Mouse (Mus musculus) midbrain, embryonic 16.5 days (tissue): ENCODE data around the gene Tmbim6. TPM values are rescaled to one million over a fixed set of nuclear protein-coding genes. Genes with fewer than 3 reads are reported as not detected.

ENCODE experiments used
- ATAC-seq: fragments of 200-750 bp; cut with Nextera tagmentation; 2 replicates; pipeline ENCODE4 v1.8.0; 2017; ENCODE audit warnings: moderate TSS enrichment
- H3K27ac ChIP-seq: fragments of 300-500 bp; sonication (generic); 2 replicates; pipeline ENCODE4 v1.5.1; 2014; ENCODE audit warnings: mild to moderate bottlenecking, low read length, mixed read lengths
- H3K27me3 ChIP-seq: fragments of 300-500 bp; sonication (generic); 2 replicates; pipeline ENCODE4 v1.6.1; 2014; ENCODE audit warnings: low read depth, low read length, mixed read lengths; ENCODE audit not compliant: control insufficient read depth, insufficient read depth
- H3K36me3 ChIP-seq: fragments of 300-500 bp; sonication (generic); 2 replicates; pipeline ENCODE4 v1.6.1; 2014; ENCODE audit warnings: mild to moderate bottlenecking, low read length, moderate library complexity, mixed read lengths; ENCODE audit not compliant: control insufficient read depth, insufficient read depth
- H3K4me1 ChIP-seq: fragments of 300-500 bp; sonication (generic); 2 replicates; pipeline ENCODE4 v1.6.1; 2014; ENCODE audit warnings: mild to moderate bottlenecking, low read length, mixed read lengths; ENCODE audit not compliant: control insufficient read depth, insufficient read depth
- H3K4me2 ChIP-seq: fragments of 300-500 bp; sonication (generic); 2 replicates; pipeline ENCODE4 v1.6.1; 2014; ENCODE audit warnings: mild to moderate bottlenecking, low read length, mixed read lengths
- H3K4me3 ChIP-seq: fragments of 300-500 bp; sonication (generic); 2 replicates; pipeline ENCODE4 v1.5.1; 2014; ENCODE audit warnings: low read depth, mild to moderate bottlenecking, low read length, moderate library complexity, mixed read lengths
- H3K9ac ChIP-seq: fragments of 300-500 bp; sonication (generic); 2 replicates; pipeline ENCODE4 v1.6.1; 2014; ENCODE audit warnings: low read depth, low read length, mixed read lengths
- H3K9me3 ChIP-seq: fragments of 300-500 bp; sonication (generic); replicated peaks from 2 replicates; pipeline ENCODE4 v1.6.1; 2014; ENCODE audit warnings: mild to moderate bottlenecking, low read length, mixed read lengths; ENCODE audit not compliant: control insufficient read depth, poor library complexity, severe bottlenecking
- WGBS: fragments of 180-500 bp; shearing (Covaris S2); extraction: QIAGEN DNeasy Blood & Tissue Kit; methylation state at CpG from one replicate; pipeline ENCODE4 v1.1.7; 2014; 5-methylcytosine and 5-hydroxymethylcytosine counted together
- polyA plus RNA-seq: library from polyadenylated mRNA; unstranded; fragments of >200 nt; fragmentation: Nextera tagmentation; extraction: Ambion mirVana; gene quantifications from 2 replicates; pipeline ENCODE4 v1.2.1, GENCODE M21; 2015

Tmbim6 gene
- polyA plus RNA-seq, 1 experiment from 2014 or later = 310 TPM

- Histone ChIP-seq H3K4me1 (peaks cover 2% of the 10 kb centered on the region; the same call in 1 of the 2 replicates), H3K4me2 (no peak overlapping the region), H3K27me3 (no peaks in the 10 kb centered on the region), H3K36me3 (peaks cover 12% of the 10 kb centered on the region; the same call in 1 of the 2 replicates), H3K9me3 (no peaks in the 10 kb centered on the region), H3K9ac (no peak overlapping the region), H3K27ac (no peak overlapping the region), H3K4me3 (no peak overlapping the region)
- WGBS = 82% methylated on average over 8 of the region's 8 CpGs
- no peak for ATAC-seq
These were observed 39.3 kb downstream of the Tmbim6 start for GRCm38 (mm10) chr15:99431967-99432366.

- H3K36me3 ChIP-seq = peaks cover 5% of the 10 kb centered on the region; the same call in 1 of the 2 replicates
- no peak overlapping the region for H3K9ac ChIP-seq
- WGBS = 90% methylated on average over 16 of the region's 16 CpGs
- H3K27ac ChIP-seq = no peak overlapping the region
- H3K9me3 ChIP-seq = no peaks in the 10 kb centered on the region
- no peak overlapping the region for H3K4me3 ChIP-seq
- H3K27me3 ChIP-seq = no peaks in the 10 kb centered on the region
- no peak for ATAC-seq
- no peak overlapping the region for H3K4me2 ChIP-seq
- peaks cover 2% of the 10 kb centered on the region; the same call in 1 of the 2 replicates for H3K4me1 ChIP-seq
These were observed 40.5 kb downstream of the Tmbim6 start for GRCm38 (mm10) chr15:99433081-99433718.

GRCm38 (mm10) chr15:99433913-99434312 lies 41.2 kb downstream of the Tmbim6 start:
- H3K4me3 ChIP-seq = no peak overlapping the region
- H3K9ac ChIP-seq = no peak overlapping the region
- WGBS = 93% methylated on average over 12 of the region's 12 CpGs
- H3K4me2 ChIP-seq = no peak overlapping the region
- H3K36me3 ChIP-seq = peaks cover under 1% of the 10 kb centered on the region; the same call in 1 of the 2 replicates
- no peak for ATAC-seq
- no peaks in the 10 kb centered on the region for H3K9me3 ChIP-seq
- no peak overlapping the region for H3K27ac ChIP-seq
- peaks cover 2% of the 10 kb centered on the region; the same call in 1 of the 2 replicates for H3K4me1 ChIP-seq
- no peaks in the 10 kb centered on the region for H3K27me3 ChIP-seq

- no peak overlapping the region for H3K4me3 ChIP-seq
- no peaks in the 10 kb centered on the region for H3K27me3 ChIP-seq
- no peak overlapping the region for H3K27ac ChIP-seq
- no peak for ATAC-seq
- H3K4me1 ChIP-seq = peaks cover 12% of the 10 kb centered on the region
- no peak overlapping the region for H3K4me2 ChIP-seq
- H3K36me3 ChIP-seq = no peaks in the 10 kb centered on the region
- H3K9ac ChIP-seq = no peak overlapping the region
- H3K9me3 ChIP-seq = no peaks in the 10 kb centered on the region
- 77% methylated on average over 8 of the region's 8 CpGs for WGBS
These were observed 46.5 kb downstream of the Tmbim6 start for GRCm38 (mm10) chr15:99438966-99439698.

DNA sequence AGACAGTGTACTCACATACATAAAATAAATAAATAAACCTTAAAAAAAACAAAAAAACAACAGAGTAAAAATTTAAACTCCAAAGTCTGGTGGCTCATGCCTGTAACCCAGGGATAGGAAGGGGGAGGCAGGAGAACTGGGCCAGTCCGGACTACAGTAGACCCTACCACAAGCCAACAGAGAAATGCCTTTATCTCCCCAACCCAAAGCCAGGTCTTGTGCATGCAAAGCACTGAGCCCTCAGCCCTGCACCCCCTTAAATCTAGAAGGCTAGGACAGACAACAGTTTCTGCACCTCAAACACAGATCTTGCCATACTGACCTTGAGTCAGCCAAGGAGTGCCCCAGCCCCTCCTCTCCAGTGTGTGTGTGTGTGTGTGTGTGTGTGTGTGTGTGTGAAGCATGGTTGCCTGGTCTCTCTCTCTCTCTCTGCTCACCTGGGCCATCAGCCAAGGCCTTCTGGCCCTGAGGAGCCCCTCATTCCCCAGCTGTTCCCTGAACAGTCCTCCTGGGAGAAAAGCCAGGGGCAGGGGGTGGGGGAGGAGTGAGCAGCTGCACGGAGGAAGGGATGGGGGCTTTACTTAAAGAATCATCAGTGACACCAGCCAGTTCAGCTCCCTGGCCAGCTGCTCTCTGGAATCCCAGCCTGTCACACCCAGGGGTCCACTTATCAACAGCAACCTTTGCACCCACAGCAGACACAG lies 47.6 kb downstream of the Tmbim6 start:
- no peaks in the 10 kb centered on the region for H3K9me3 ChIP-seq
- no peaks in the 10 kb centered on the region for H3K27me3 ChIP-seq
- no peak overlapping the region for H3K4me2 ChIP-seq
- peak overlapping the region; percentile 65; the same call in 1 of the 2 replicates for H3K27ac ChIP-seq
- no peaks in the 10 kb centered on the region for H3K36me3 ChIP-seq
- ATAC-seq = peak; percentile 62
- H3K9ac ChIP-seq = no peak overlapping the region
- no peak overlapping the region for H3K4me3 ChIP-seq
- WGBS = 42% methylated on average over 2 of the region's 2 CpGs
- peaks cover 11% of the 10 kb centered on the region for H3K4me1 ChIP-seq

GRCm38 (mm10) chr15:99440816-99441457 lies 48.3 kb downstream of the Tmbim6 start:
- Histone ChIP-seq H3K4me2 (no peak overlapping the region), H3K36me3 (no peaks in the 10 kb centered on the region), H3K27me3 (no peaks in the 10 kb centered on the region), H3K4me3 (no peak overlapping the region), H3K9ac (no peak overlapping the region), H3K4me1 (peaks cover 10% of the 10 kb centered on the region), H3K9me3 (no peaks in the 10 kb centered on the region), H3K27ac (peak overlapping the region; percentile 65)
- no peak for ATAC-seq
- 56% methylated on average over 8 of the region's 8 CpGs for WGBS

- no peaks in the 10 kb centered on the region for H3K36me3 ChIP-seq
- ATAC-seq = no peak
- WGBS = 89% methylated on average over 7 of the region's 7 CpGs
- H3K4me2 ChIP-seq = no peak overlapping the region
- H3K27ac ChIP-seq = no peak overlapping the region
- no peak overlapping the region for H3K4me3 ChIP-seq
- no peak overlapping the region for H3K9ac ChIP-seq
- H3K9me3 ChIP-seq = no peaks in the 10 kb centered on the region
- peaks cover 10% of the 10 kb centered on the region for H3K4me1 ChIP-seq
- H3K27me3 ChIP-seq = no peaks in the 10 kb centered on the region
These were observed 49.7 kb downstream of the Tmbim6 start for GRCm38 (mm10) chr15:99442358-99442757.

DNA sequence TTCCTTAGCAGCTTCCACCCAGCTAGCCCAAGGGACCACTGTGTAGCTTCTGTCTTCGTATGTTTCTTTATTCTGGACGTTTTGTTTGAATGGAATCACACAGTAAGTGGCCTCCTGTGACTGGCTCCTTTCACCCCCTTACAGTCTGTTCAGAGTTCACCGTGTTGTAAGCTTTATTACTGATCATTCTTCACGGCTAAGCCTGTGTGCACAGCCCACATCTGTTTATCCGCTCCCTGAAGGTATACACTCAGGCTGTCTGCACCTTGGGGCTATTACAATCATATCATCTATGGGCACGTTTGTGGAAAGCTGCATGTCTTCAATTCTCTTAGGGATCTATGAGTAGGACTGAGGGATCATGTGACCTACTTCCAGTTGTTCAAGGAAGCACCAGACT lies 52.9 kb downstream of the Tmbim6 start:
- H3K9me3 ChIP-seq = no peaks in the 10 kb centered on the region
- peaks cover 9% of the 10 kb centered on the region for H3K4me1 ChIP-seq
- H3K9ac ChIP-seq = no peak overlapping the region
- no peak for ATAC-seq
- peak overlapping the region; percentile 10; the same call in 1 of the 2 replicates for H3K27ac ChIP-seq
- H3K4me3 ChIP-seq = no peak overlapping the region
- 35% methylated on average over 6 of the region's 6 CpGs for WGBS
- 0 out of 2 replicates have a peak overlapping the region, but pooled peaks have one; percentile 7 for H3K4me2 ChIP-seq
- H3K27me3 ChIP-seq = no peaks in the 10 kb centered on the region
- no peaks in the 10 kb centered on the region for H3K36me3 ChIP-seq
